Mouse (Mus musculus) ES-Bruce4 (cell line): ENCODE results near the gene Abhd5. TPM values are rescaled to one million over a fixed set of nuclear protein-coding genes. Genes with fewer than 3 reads are reported as not detected.

Experiments
- H3K27ac ChIP-seq: 2 replicates; pipeline ENCODE4 v1.5.1; 2012; ENCODE audit warnings: low read length, inconsistent platforms; ENCODE audit not compliant: insufficient read depth
- H3K27me3 ChIP-seq: 2 replicates; pipeline ENCODE4 v1.6.1; 2012; ENCODE audit warnings: mild to moderate bottlenecking, low read length, inconsistent platforms; ENCODE audit not compliant: control insufficient read depth, poor library complexity, insufficient read depth, severe bottlenecking
- H3K36me3 ChIP-seq: 2 replicates; pipeline ENCODE4 v1.6.1; 2012; ENCODE audit warnings: inconsistent platforms, mild to moderate bottlenecking, low read length, moderate library complexity; ENCODE audit not compliant: control insufficient read depth, poor library complexity, insufficient read depth, severe bottlenecking
- H3K4me1 ChIP-seq: one replicate; pipeline ENCODE4 v1.8.1; 2011; ENCODE audit warnings: low read length; ENCODE audit not compliant: control insufficient read depth, insufficient read depth
- H3K4me3 ChIP-seq: 2 replicates; pipeline ENCODE4 v1.5.1; 2011; ENCODE audit warnings: low read depth, mild to moderate bottlenecking, low read length
- H3K9ac ChIP-seq: 2 replicates; pipeline ENCODE4 v1.6.1; 2012; ENCODE audit warnings: low read depth, mild to moderate bottlenecking, inconsistent platforms; ENCODE audit not compliant: poor library complexity, severe bottlenecking
- H3K9me3 ChIP-seq: replicated peaks from 2 replicates; pipeline ENCODE4 v1.6.1; 2012; ENCODE audit warnings: mild to moderate bottlenecking, low read length, inconsistent platforms; ENCODE audit not compliant: control insufficient read depth, poor library complexity, insufficient read depth, severe bottlenecking
- CTCF ChIP-seq: IDR thresholded peaks from one replicate; pipeline ENCODE4 v1.8.1; 2011; ENCODE audit warnings: low read depth, low read length
- EP300 ChIP-seq: IDR thresholded peaks from 2 replicates; pipeline ENCODE4 v1.6.1; 2011; ENCODE audit warnings: low read depth, low read length; ENCODE audit not compliant: insufficient read depth
- POLR2A ChIP-seq: IDR thresholded peaks from one replicate; pipeline ENCODE4 v1.8.1; 2011; ENCODE audit warnings: low read length; ENCODE audit not compliant: insufficient read depth
- polyA plus RNA-seq: library from polyadenylated mRNA; stranded (reverse); fragments of >200 nt; gene quantifications from 2 replicates; pipeline ENCODE4 v1.2.4, GENCODE M21; 2011; ENCODE audit warnings: low read depth; ENCODE audit not compliant: missing spikeins, insufficient read depth, insufficient read length

Abhd5 gene
- polyA plus RNA-seq, 1 experiment = 28.4 TPM

DNA sequence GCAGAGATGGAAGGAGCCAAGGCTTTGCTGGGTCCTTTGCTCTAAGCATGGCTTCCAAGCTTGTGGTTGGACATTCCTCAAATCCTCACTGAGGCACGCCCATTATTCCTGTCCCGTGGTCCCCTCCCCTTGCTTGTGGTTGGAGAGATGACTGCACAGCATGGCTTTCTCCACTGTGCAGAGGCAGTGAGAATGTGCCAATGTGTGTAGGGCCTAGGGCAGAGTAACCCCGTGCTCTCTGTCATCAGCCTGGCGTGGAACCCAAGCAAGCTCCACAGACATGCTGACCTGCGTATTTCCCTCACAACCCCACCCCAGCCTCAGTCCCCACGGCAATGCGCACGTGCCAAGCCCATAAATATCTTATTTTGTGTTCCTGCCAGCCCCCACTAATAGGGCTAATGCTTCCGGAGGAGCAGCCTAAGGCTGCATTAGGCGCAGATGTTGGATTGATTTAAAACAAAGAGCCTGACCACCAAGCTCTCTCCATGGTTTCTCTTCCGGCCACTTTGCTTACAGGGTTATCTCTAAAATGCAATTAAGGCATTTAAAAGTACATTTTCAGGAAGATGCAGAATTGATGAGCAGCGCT is 77.7 kb downstream of the Abhd5 start:
- H3K27me3 ChIP-seq = no peaks in the 10 kb centered on the region
- no peaks in the 10 kb centered on the region for H3K4me1 ChIP-seq
- no peaks in the 10 kb centered on the region for H3K9me3 ChIP-seq
- no peak overlapping the region for H3K4me3 ChIP-seq
- no peaks in the 10 kb centered on the region for H3K36me3 ChIP-seq
- TF ChIP-seq EP300 (no peak), CTCF (no peak), POLR2A (no peak)
- H3K9ac ChIP-seq = no peak overlapping the region
- no peak overlapping the region for H3K27ac ChIP-seq

DNA sequence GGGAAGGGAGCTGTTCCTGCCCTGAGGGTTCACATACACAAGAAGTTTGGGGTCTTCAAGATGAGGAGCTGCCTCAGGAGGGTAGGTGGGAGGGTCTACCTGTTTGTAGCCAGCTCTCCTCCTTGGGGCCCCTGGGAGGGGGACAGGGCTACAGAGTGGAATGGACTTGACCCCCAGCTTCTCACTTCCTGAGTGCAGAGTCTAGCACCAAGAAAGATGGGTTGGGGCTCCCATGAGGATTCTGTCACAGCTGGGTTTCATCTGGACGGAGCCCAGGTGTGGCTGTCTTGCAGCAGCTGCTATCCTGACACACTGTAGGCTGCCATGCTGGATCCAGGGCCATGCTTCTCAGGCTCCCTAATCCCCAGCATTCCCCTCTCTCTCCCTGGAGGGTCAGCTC is 78.3 kb downstream of the Abhd5 start:
- no peak overlapping the region for H3K9ac ChIP-seq
- H3K27me3 ChIP-seq = no peaks in the 10 kb centered on the region

More for the DNA sequence above, 78.3 kb downstream of the Abhd5 start:
- TF ChIP-seq POLR2A (no peak), EP300 (no peak), CTCF (no peak)
- Histone ChIP-seq H3K4me3 (no peak overlapping the region), H3K27ac (no peak overlapping the region), H3K36me3 (no peaks in the 10 kb centered on the region), H3K9me3 (no peaks in the 10 kb centered on the region), H3K4me1 (no peaks in the 10 kb centered on the region)

Other genes starting within 250 kb of the Abhd5 start
- 20.3 and 20.9 TPM in 2 replicates for gene Snrk, start 234.3 kb upstream of the Abhd5 start, polyA plus RNA-seq
- 19.4 and 19.6 TPM in 2 replicates for gene Ano10, start 57.2 kb upstream of the Abhd5 start, polyA plus RNA-seq